Mouse (Mus musculus): ENCODE measurements around the gene Pik3cd. TPM values are rescaled to one million over a fixed set of nuclear protein-coding genes. Genes with fewer than 3 reads are reported as not detected.

The Pik3cd gene
- polyA plus RNA-seq (2017; shearing (Covaris generic)): 100 to 1,000 TPM; 196 to 241 TPM

GRCm38 (mm10) chr4:149702210-149702979 lies at the start of gene Pik3cd:
Pik3cd (minus strand) TSS chr4:149702571.

GRCm38 (mm10) chr4:149737383-149738324 lies 35.3 kb upstream of the Pik3cd start, which contains the start of gene Tmem201:
Tmem201 (minus strand) TSS chr4:149738044.

Other genes with a start within 250 kb of the Pik3cd start
- gene Rbp7, start 247.6 kb downstream of the Pik3cd start, polyA plus RNA-seq (2017; shearing (Covaris generic)): not detected
- under 1 TPM in 1 of 2 experiments, not detected in 1; 0.54 TPM for gene Tmem274, start 225.2 kb downstream of the Pik3cd start, polyA plus RNA-seq (2017; shearing (Covaris generic))
- 10 to 100 TPM in 1 of 2 experiments, 1 to 10 TPM in 1; 6.9 to 10.8 TPM for gene Nmnat1, start 217.4 kb downstream of the Pik3cd start, polyA plus RNA-seq (2017; shearing (Covaris generic))
- 10 to 100 TPM; 29.6 to 33.4 TPM for gene Lzic, start 217.3 kb downstream of the Pik3cd start, polyA plus RNA-seq (2017; shearing (Covaris generic))
- gene Ctnnbip1, start 184.3 kb downstream of the Pik3cd start, polyA plus RNA-seq (2017; shearing (Covaris generic)): 1 to 10 TPM; 3.3 to 4.8 TPM
- 10 to 100 TPM in 1 of 2 experiments, 1 to 10 TPM in 1; 9.3 to 28.7 TPM for gene Clstn1, start 116.1 kb downstream of the Pik3cd start, polyA plus RNA-seq (2017; shearing (Covaris generic))
- gene Tmem201, start 35.5 kb upstream of the Pik3cd start, polyA plus RNA-seq (2017; shearing (Covaris generic)): 10 to 100 TPM; 11.7 to 16.3 TPM
- 10 to 100 TPM in 1 of 2 experiments, 1 to 10 TPM in 1; 7.9 to 20.7 TPM for gene Slc25a33, start 71.7 kb upstream of the Pik3cd start, polyA plus RNA-seq (2017; shearing (Covaris generic))